Mouse (Mus musculus) spleen, adult 2 months (tissue): ENCODE measurements at regions not wholly inside any gene's neighbourhood (a gene's known extent, or its start where the extent isn't known, plus 50 kb on each side); places are given as distances from the start of the nearest gene placed in this dataset.

Source experiments
- CTCF ChIP-seq: fragments of 200-500 bp; IDR thresholded peaks from 2 replicates; pipeline ENCODE4 v1.5.1; 2011; ENCODE audit warnings: mild to moderate bottlenecking, inconsistent platforms; ENCODE audit not compliant: insufficient read depth, insufficient read length, insufficient replicate concordance; ENCODE audit errors: extremely low read depth
- POLR2A ChIP-seq: fragments of 200-500 bp; IDR thresholded peaks from 2 replicates; pipeline ENCODE4 v1.6.1; 2011; ENCODE audit warnings: low read depth, low read length, inconsistent platforms

GRCm38 (mm10) chr2:166433655-166434333 lies 278.3 kb upstream of the Sulf2 start:
- TF ChIP-seq CTCF: no peak
- no peak for TF ChIP-seq POLR2A
